Mouse (Mus musculus): ENCODE results near the gene Rtn3. TPM values are rescaled to one million over a fixed set of nuclear protein-coding genes. Genes with fewer than 3 reads are reported as not detected.
A peak's percentile ranks its signal among the peaks of the same experiment; 100 is the strongest.

Gene Rtn3
- polyA plus RNA-seq, 2 experiments from 2014 or later = 26.8 to 33.7 TPM

GRCm38 (mm10) chr19:7484076-7484475 lies 995 bp upstream of the Rtn3 start:
- ATAC-seq = no peak

DNA sequence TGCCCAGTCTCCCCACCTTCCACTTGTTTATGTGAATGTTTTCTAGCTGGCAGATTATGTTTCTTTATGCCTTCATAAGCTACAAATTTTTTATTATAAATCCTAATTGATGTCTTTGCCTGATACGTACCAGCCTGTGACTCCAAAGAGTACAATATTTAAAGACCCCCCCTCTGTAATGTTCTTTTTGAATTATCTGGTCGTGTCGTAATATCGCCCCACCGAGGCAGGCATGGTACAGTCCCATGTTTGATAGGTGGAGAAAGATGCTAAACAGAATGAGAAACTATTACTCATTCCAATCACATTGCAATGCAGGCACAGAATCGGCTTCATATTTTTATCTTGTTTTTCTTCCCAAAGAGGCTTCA lies 416 bp upstream of the Rtn3 start:
- ATAC-seq = peak; percentile 67

- ATAC-seq = no peak
Measured at GRCm38 (mm10) chr19:7482266-7482598, 849 bp downstream of the Rtn3 start.

DNA sequence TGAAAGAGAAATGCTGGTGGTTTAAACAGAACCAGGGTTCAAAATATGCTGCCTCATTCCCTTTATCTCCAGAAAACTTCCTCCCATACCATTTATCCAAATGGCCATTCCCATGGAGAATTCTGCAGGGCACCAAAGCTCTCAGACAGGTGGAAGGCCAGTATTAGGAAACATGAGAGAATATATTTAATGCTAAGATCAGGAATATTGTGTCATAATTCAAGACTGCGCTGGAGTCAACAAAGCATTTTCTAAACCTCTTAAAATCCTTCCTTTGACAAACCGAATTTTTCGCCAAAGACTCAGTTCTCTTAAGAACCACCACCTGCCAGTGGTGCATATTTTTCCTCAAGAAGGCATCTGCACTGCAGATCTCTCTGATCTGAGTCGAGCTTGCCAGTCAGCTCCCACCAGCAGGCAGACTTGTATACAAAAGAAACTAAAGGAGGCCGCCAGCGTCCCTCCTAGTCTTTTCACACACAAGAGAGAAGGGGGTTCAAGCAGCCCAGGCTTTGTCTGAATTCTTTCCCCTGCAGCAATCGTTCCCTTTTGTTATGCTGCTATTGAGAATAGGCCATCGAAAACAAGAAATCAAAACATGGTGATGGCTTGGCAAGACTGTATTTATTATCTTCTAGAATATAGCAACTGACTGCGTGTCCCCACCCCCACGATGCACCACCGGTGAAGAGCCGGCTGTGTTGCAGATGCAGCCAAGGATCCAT lies 1.4 kb downstream of the Rtn3 start:
- no peak for ATAC-seq

GRCm38 (mm10) chr19:7479751-7480248 lies 3.3 kb downstream of the Rtn3 start:
- ATAC-seq = no peak

DNA sequence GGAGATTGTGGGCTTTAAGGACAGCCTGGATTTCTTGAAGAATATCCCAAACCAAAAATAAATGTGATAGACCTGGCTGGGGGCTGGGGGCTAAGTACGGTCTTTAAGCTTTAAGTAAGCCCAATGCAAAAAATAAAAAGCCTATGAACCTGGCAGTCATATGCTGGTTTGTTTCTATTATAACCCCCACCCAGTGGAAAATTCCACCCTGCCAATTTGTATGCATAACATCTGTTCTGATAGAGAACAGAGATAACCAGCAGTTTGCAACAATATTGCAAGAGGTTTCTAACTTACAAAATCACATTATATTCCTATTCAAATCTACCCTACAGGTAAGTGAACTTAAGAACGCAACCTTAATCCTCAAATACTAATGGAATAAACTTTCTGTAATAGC lies 12.4 kb downstream of the Rtn3 start:
- ATAC-seq = no peak

- ATAC-seq = no peak
Measured at GRCm38 (mm10) chr19:7467915-7468314, 15.2 kb downstream of the Rtn3 start.

- no peak for ATAC-seq
Measured at GRCm38 (mm10) chr19:7459370-7459769, 23.7 kb downstream of the Rtn3 start.

GRCm38 (mm10) chr19:7458901-7459300 lies 24.2 kb downstream of the Rtn3 start:
- ATAC-seq = no peak

DNA sequence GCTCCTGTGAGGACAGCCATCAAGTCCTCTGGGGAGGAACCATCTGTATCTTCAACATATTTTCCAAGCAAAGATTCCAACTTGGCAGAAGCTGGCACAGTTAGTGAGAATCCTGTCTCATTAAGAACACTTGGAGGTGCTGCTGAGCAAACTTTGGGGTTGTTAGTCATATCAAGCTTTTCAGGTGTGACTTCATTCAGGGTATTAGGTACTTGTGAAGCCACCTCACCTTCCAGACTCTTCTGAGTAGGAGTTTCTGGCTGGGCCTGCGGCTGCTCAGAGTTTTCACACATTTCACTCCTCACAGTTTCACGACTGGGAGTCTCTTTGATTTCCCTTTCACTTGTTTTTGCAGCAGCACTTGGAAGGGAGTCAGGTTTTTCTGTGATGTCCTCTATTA lies 26.3 kb downstream of the Rtn3 start:
- peak; percentile 65 for ATAC-seq

DNA sequence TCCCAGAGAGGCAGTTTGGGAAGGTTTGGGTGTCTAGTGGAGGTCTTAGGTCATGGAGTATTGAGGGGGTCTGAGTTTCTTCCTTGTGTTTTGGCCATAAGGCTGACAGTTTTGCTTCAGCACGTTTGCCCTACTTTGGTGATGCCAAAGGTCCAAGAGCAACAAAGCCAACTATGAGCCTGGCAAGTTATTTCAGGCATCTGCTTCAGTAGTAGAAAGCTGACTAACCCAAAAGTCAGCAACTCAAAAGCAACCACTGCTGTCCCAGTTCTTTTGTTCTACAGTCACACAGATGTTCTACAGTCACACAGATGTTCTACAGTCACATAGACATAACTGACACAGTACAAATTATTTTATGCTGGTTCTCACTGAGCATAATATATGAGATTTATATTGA lies 37.5 kb downstream of the Rtn3 start:
- ATAC-seq = no peak

DNA sequence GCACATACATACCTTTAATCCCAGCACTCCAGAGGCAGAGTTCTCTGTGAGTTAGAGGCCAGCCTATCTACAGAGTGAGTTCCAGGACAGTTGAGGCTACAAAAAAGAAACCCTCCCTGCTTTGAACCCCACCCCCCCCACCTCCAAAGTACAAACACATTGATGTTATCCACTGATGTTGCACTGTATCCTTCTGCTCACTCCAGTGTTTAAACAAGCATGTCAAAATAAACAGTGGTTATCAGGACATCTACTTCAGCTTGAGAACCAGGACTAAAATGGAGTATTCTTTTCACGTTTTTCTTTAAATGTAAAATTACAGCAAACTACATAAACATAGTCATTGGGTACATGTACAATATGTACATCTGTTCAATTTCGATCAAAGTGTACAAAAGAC lies 38.0 kb downstream of the Rtn3 start:
- no peak for ATAC-seq

DNA sequence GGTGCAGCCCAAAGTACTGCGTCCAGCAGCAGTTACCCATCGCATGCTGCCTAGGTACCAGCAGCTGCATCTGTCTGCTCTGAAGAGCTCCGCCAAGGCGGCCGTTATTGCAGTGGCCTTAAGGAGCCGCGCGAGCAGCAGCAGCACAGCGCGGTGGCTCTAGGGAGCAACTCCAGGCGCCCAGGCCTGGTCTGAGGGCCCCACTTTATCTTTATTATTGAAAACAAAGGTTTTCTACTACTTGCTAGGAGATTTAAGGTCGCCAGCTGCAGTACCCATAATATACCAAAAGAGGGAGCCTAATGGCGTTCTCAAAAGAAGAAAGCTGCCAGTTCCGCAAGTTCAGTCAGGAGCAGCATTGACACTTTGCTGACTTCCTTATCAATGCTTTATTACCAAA lies 41.6 kb downstream of the Rtn3 start:
- no peak for ATAC-seq

DNA sequence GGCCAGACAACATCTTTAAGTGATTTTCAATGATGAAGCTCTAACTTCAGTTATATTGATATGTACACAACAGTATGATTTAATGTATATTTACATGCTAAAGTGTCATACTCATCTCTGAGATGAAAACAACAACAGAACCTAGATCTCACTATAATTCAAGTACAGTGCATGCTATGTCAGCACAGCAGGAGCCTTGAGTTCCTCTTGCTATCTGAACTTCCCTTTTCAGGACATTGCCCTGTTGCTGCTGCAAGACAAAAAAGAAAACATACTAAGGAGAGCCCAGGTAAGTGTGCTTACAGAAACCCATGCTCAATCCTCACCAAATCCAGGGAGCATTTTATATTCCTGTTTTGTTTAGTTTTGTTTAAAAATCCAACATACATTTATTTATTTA lies 44.8 kb downstream of the Rtn3 start:
- no peak for ATAC-seq

- ATAC-seq = peak; percentile 61
Measured at GRCm38 (mm10) chr19:7436061-7436970, 46.8 kb downstream of the Rtn3 start.

GRCm38 (mm10) chr19:7434887-7435286 lies 48.2 kb downstream of the Rtn3 start:
- no peak for ATAC-seq

DNA sequence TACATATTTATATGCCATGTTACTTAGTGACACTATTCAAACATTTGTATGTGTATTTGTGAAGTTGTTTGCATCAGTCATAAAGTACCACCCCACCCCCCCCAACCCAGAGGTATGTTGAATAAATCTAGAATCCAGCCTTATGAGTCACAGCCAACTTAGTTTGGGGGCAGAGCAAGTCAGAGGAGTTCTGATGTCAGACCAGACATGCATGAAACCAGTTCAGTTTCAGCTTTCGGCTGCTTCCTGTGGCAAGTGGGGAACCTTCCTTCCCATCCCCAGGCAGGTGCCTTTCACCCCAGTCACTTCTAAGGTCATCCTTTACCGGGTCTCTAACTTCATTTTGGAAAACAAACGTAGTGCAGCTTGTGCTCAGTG lies 57.7 kb downstream of the Rtn3 start:
- no peak for ATAC-seq

- ATAC-seq = no peak
Measured at GRCm38 (mm10) chr19:7424590-7425397, 58.3 kb downstream of the Rtn3 start.

DNA sequence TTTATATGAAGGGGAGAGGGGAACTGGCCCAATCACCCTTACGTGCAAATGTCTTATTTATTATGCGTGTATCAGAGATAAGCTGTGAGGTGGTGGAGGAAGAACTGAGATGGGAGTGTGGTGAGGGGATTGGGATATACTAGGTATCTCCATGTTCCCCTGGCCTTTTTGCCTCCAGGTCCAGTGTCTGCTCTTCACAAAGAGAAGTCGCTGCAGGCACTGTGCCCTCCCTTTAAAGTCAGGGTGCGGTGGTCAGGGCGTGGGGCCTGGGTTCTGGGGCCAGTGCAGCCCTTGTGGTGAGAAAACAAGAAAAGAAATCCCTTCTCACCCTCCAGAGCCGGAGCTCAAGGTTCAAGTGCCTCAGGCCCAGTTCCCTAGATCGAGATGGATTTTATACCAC lies 59.0 kb downstream of the Rtn3 start:
- no peak for ATAC-seq

DNA sequence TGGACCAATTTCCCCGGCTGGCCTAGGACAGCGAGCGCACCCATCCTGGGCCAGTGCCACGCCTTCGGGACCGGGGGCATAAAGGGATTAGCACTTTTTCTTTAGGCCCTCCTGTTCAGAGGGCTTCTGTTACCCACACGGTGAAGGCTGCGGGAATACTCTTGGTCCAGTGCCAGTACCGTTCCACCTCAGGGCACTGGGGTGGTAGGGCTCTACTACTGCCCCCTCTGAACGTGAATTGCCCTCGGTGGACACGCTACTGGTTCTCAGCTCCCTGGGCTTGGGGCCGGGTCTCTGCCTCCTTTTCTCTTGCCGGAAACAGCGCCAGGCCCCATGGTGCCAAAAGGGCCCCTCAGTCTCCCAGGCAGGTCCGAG lies 59.4 kb downstream of the Rtn3 start:
- ATAC-seq = no peak

DNA sequence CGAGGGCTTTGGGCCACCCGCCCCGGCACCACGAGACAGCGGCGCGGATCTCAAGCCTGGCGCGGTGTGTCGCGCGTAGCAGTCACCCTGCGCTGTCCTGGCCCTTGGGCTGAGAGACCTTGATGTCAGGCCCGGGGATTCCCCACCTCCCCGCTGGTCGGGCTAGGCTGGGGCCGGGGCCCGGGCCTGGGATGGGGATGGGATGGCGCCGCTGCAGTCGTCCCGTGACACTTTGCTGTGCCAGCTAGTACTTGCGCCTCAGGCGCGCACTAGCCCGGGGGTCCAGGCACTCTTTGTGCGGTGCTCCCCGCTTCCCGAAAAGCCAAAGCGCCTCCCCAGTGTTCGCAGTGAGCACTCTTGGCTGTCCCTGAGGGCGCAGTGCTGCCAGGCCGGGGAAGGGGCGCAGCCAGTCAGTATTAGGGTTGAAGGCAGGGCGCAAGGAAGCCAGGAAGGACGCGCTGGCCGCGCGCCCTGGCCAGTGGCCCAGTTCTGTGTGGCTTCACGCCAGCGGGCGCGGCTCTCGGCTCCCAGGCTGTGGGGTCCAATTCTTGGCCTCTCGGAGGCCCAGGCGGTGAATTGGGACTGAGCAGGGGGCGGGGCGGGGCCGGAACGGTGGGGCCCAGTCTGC lies 59.9 kb downstream of the Rtn3 start:
- no peak for ATAC-seq

DNA sequence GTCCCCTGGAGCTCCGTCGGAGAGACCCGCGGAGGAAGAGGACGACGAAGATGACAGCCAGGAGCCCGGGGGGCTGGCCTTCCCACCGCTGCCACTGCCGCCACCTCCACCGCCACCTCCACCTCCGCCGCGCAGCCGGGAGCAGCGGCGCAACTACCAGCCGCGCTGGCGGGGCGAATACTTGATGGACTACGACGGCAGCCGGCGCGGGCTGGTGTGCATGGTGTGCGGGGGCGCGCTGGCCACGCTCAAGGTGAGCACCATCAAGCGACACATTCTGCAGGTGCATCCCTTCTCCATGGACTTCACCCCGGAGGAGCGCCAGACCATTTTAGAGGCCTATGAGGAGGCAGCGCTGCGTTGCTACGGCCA lies 60.4 kb downstream of the Rtn3 start:
- ATAC-seq = no peak

Measured in CD4-positive, CD25-positive, alpha-beta regulatory T cell, adult 4 months (primary cell).